Mouse (Mus musculus) megakaryocyte, adult 5-6 weeks (primary cell): Measurements from ENCODE around the gene Gm5538. TPM values are rescaled to one million over a fixed set of nuclear protein-coding genes. Genes with fewer than 3 reads are reported as not detected.

Experiments
- ATAC-seq: 2 replicates; pipeline ENCODE4 v1.8.0; 2016; ENCODE audit warnings: mild to moderate bottlenecking, inconsistent platforms; ENCODE audit not compliant: poor library complexity, severe bottlenecking
- total RNA-seq, 2 experiments: library from RNA; stranded (forward) in 1 of 2; stranded (reverse) in 1 of 2; fragments of 153-499, 151-499 nt in 1 of 2; fragments of 221-1000, 200-1000 nt in 1 of 2; gene quantifications; 2 replicates each; pipeline versions ENCODE4 v1.2.3 to v1.2.4; 2015 to 2017

Gm5538 gene
- total RNA-seq (2015): not detected in 2 replicates
- not detected in 2 replicates for total RNA-seq (2017)

DNA sequence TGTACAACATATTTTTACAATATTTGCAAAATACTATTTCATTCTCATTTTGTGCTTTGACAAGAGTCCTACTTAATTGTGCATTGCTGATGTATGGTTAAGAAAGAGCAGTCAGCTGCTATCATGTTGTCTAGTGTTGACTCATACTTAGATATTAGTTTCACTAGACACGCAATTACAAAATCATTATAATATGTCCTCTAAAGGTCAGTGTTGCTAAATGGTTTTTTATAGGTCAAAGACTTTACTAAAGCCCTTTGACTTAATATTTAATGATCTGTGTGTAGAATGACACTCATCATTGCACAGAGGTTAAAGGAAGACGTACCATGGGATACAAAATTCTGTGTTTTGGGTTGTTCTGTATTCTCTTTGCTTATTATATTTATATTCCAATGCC is at the start of gene Gm5538:
Gm5538 (plus strand) TSS at position 301 of the 400 bp plus-strand sequence.
- ATAC-seq: no peak

DNA sequence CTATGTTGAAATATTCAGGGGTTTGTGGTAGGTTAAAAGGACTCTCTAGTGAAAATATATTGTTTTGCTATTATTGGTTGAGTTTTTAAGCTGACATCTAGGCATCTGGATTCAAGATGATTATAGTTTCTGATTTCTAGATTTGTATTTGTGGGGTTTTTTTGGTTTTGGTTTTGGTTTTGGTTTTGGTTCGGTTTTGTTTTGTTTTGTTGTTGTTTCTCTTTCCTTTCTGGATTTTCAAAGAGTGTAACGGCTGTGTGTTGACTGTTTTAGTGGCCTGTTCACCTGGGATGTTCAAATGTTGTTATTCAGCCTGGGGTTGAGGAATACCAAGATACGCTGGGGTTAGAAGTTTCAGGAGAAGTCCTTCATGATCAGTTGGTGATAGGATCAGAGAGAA is 32.2 kb upstream of the Gm5538 start:
- no peak for ATAC-seq

DNA sequence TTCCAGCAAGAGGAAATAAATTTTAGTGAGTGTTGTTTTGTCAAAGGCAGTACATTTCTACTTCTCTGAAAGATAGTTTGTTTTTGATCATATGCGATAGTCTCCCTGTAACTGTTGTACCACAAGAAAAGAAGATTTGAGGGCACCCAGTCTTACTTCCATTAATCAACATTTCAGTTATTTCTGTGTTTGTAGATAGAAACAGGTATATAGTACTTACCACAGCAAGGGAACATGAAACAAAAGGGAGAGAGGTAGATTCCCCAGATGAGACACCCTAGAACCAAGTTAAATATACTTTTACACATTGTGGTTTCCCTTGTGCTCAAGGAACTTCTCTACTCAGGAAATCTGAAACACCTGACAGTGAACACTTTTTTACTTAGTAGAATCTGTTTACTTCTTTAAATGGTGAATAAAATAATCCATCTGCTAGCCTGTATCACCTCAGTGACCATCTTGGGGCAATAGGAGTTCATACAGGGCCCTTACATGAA is 26.9 kb upstream of the Gm5538 start:
- ATAC-seq: no peak

DNA sequence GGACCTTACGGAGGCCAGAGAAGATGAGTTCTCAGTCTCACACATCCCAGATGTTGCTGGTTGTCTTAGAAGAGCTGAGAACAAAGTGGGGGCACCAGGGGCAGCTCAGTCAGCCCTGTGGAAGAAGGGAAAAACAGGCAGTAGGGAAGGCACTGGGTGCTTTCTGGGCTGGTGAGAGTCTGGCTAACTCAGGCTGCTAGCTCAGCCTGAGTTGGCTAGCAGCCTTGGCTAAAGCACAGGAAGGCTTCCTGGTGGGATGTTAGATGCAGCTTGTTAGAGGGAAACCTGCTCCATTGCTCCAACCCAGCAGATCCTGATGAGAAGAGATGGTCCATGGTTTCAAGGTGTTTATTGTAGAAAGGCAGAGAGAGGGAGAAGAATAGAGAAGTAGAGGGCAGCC is 10.3 kb downstream of the Gm5538 start:
- ATAC-seq: no peak

DNA sequence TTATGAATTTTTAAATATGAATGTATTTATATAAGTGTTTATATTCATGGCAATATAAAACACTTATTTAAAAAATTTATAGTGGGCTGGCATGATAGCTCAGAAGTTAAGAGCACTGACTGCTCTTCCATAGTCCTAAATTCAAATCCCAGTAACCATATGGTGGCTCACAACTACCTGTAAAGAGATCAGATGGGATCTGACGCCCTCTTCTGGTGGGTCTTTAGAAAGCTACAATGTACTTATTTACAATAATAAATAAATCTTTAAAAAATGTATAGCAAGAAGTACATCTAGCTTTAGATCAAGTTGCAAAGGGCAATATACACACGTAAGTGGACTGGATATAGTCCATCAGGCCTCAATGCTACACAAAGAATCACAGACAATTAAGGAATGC is 14.6 kb downstream of the Gm5538 start:
- no peak for ATAC-seq

Other genes starting within 250 kb of the Gm5538 start
- gene Gm8298, start 131.3 kb downstream of the Gm5538 start, total RNA-seq (2015): not detected in 2 replicates
- not detected in 2 replicates for gene Gm8298, start 131.3 kb downstream of the Gm5538 start, total RNA-seq (2017)
- gene C130079G13Rik, start 195.4 kb downstream of the Gm5538 start, total RNA-seq (2015): not detected in 2 replicates
- not detected in 2 replicates for gene C130079G13Rik, start 195.4 kb downstream of the Gm5538 start, total RNA-seq (2017)